Mouse (Mus musculus) kidney, embryonic 16.5 days (tissue): ENCODE measurements around the gene Dnaic1. TPM values are rescaled to one million over a fixed set of nuclear protein-coding genes. Genes with fewer than 3 reads are reported as not detected.
A peak's percentile ranks its signal among the peaks of the same experiment; 100 is the strongest.

Experiments used
- ATAC-seq: fragments of 200-750 bp; cut with Nextera tagmentation; 2 replicates; pipeline ENCODE4 v1.8.0; 2017; ENCODE audit warnings: moderate TSS enrichment; ENCODE audit not compliant: low FRiP score, low TSS enrichment
- H3K27ac ChIP-seq: fragments of 300-500 bp; sonication (generic); 2 replicates; pipeline ENCODE4 v1.5.1; 2014; ENCODE audit warnings: low read length
- H3K27me3 ChIP-seq: fragments of 300-500 bp; sonication (generic); 2 replicates; pipeline ENCODE4 v1.6.1; 2014; ENCODE audit warnings: low read length, control low read depth, mixed read lengths; ENCODE audit not compliant: insufficient read depth
- H3K36me3 ChIP-seq: fragments of 300-500 bp; sonication (generic); 2 replicates; pipeline ENCODE4 v1.6.1; 2014; ENCODE audit warnings: low read length, control low read depth, mixed read lengths; ENCODE audit not compliant: insufficient read depth
- H3K4me1 ChIP-seq: fragments of 300-500 bp; sonication (generic); 2 replicates; pipeline ENCODE4 v1.6.1; 2014; ENCODE audit warnings: low read length, control low read depth, mixed read lengths; ENCODE audit not compliant: insufficient read depth
- H3K4me2 ChIP-seq: fragments of 300-500 bp; sonication (generic); replicated peaks from 2 replicates; pipeline ENCODE4 v1.6.1; 2014; ENCODE audit warnings: low read depth, low read length
- H3K4me3 ChIP-seq: fragments of 300-500 bp; sonication (generic); 2 replicates; pipeline ENCODE4 v1.5.1; 2014; ENCODE audit warnings: mild to moderate bottlenecking, low read length
- H3K9ac ChIP-seq: fragments of 300-500 bp; sonication (generic); replicated peaks from 2 replicates; pipeline ENCODE4 v1.6.1; 2014; ENCODE audit warnings: low read length
- H3K9me3 ChIP-seq: fragments of 300-500 bp; sonication (generic); 2 replicates; pipeline ENCODE4 v1.6.1; 2016; ENCODE audit warnings: low read length, control low read depth
- WGBS: fragments of 180-500 bp; shearing (Covaris S2); extraction: QIAGEN DNeasy Blood & Tissue Kit; methylation state at CpG from one replicate; pipeline ENCODE4 v1.1.7; 2014; 5-methylcytosine and 5-hydroxymethylcytosine counted together
- polyA plus RNA-seq: library from polyadenylated mRNA; unstranded; fragments of >200 nt; fragmentation: Nextera tagmentation; extraction: Ambion mirVana; gene quantifications from 2 replicates; pipeline ENCODE4 v1.2.1, GENCODE M21; 2015

The Dnaic1 gene
- polyA plus RNA-seq, 1 experiment from 2014 or later, result 1.2 TPM

GRCm38 (mm10) chr4:41534866-41535265 lies 34.7 kb upstream of the Dnaic1 start:
- no peak overlapping the region for H3K27ac ChIP-seq
- H3K4me2 ChIP-seq, result no peak overlapping the region
- H3K9ac ChIP-seq, result no peak overlapping the region
- no peak overlapping the region for H3K4me3 ChIP-seq
- no peaks in the 10 kb centered on the region for H3K4me1 ChIP-seq
- H3K36me3 ChIP-seq, result no peaks in the 10 kb centered on the region
- WGBS, result 72% methylated on average over 5 of the region's 5 CpGs
- no peaks in the 10 kb centered on the region for H3K27me3 ChIP-seq
- no peaks in the 10 kb centered on the region for H3K9me3 ChIP-seq
- ATAC-seq, result no peak

- H3K9ac ChIP-seq, result no peak overlapping the region
- H3K9me3 ChIP-seq, result no peaks in the 10 kb centered on the region
- no peaks in the 10 kb centered on the region for H3K27me3 ChIP-seq
- no peak overlapping the region for H3K4me2 ChIP-seq
- ATAC-seq, result no peak
- no peak overlapping the region for H3K27ac ChIP-seq
- WGBS, result 74% methylated on average over 8 of the region's 8 CpGs
- H3K4me1 ChIP-seq, result no peaks in the 10 kb centered on the region
- H3K36me3 ChIP-seq, result no peaks in the 10 kb centered on the region
- H3K4me3 ChIP-seq, result no peak overlapping the region
Observed at GRCm38 (mm10) chr4:41542136-41542535, 27.4 kb upstream of the Dnaic1 start.

- H3K27ac ChIP-seq, result no peak overlapping the region
- H3K4me1 ChIP-seq, result no peaks in the 10 kb centered on the region
- no peak overlapping the region for H3K9ac ChIP-seq
- H3K4me3 ChIP-seq, result no peak overlapping the region
- no peaks in the 10 kb centered on the region for H3K36me3 ChIP-seq
- H3K9me3 ChIP-seq, result no peaks in the 10 kb centered on the region
- peak; percentile 59; the same call in 1 of the 2 replicates for ATAC-seq
- no peak overlapping the region for H3K4me2 ChIP-seq
- no peaks in the 10 kb centered on the region for H3K27me3 ChIP-seq
- 12% methylated on average over 8 of the region's 8 CpGs for WGBS
Observed at GRCm38 (mm10) chr4:41545985-41546384, 23.6 kb upstream of the Dnaic1 start.

GRCm38 (mm10) chr4:41547086-41547485 lies 22.5 kb upstream of the Dnaic1 start:
- Histone ChIP-seq H3K36me3 (no peaks in the 10 kb centered on the region), H3K4me1 (no peaks in the 10 kb centered on the region), H3K9ac (no peak overlapping the region), H3K4me3 (no peak overlapping the region), H3K27me3 (no peaks in the 10 kb centered on the region), H3K4me2 (no peak overlapping the region), H3K9me3 (no peaks in the 10 kb centered on the region), H3K27ac (no peak overlapping the region)
- no peak for ATAC-seq
- 73% methylated on average over 1 of the region's 1 CpGs for WGBS

GRCm38 (mm10) chr4:41552529-41552928 lies 17.0 kb upstream of the Dnaic1 start:
- no peaks in the 10 kb centered on the region for H3K36me3 ChIP-seq
- no peak overlapping the region for H3K27ac ChIP-seq
- no peaks in the 10 kb centered on the region for H3K27me3 ChIP-seq
- no peak overlapping the region for H3K9ac ChIP-seq
- no peak overlapping the region for H3K4me2 ChIP-seq
- H3K9me3 ChIP-seq, result no peaks in the 10 kb centered on the region
- ATAC-seq, result no peak
- peaks cover 5% of the 10 kb centered on the region; the same call in 1 of the 2 replicates for H3K4me1 ChIP-seq
- H3K4me3 ChIP-seq, result no peak overlapping the region
- WGBS, result 33% methylated on average over 6 of the region's 6 CpGs

- 71% methylated on average over 11 of the region's 11 CpGs for WGBS
Observed at GRCm38 (mm10) chr4:41553116-41553515, 16.5 kb upstream of the Dnaic1 start.

GRCm38 (mm10) chr4:41554994-41555663 lies 14.4 kb upstream of the Dnaic1 start:
- Histone ChIP-seq H3K4me2 (no peak overlapping the region), H3K4me3 (no peak overlapping the region), H3K4me1 (peaks cover 5% of the 10 kb centered on the region; the same call in 1 of the 2 replicates), H3K27me3 (no peaks in the 10 kb centered on the region), H3K9ac (no peak overlapping the region; the same call in 1 of the 2 replicates), H3K36me3 (no peaks in the 10 kb centered on the region), H3K9me3 (no peaks in the 10 kb centered on the region), H3K27ac (peak overlapping the region; percentile 81)
- 51% methylated on average over 14 of the region's 14 CpGs for WGBS
- ATAC-seq, result 0 out of 2 replicates have a peak, but pooled peaks have one; percentile 12

More at GRCm38 (mm10) chr4:41553116-41553515, 16.5 kb upstream of the Dnaic1 start:
- Histone ChIP-seq H3K36me3 (no peaks in the 10 kb centered on the region), H3K27me3 (no peaks in the 10 kb centered on the region), H3K4me1 (peaks cover 5% of the 10 kb centered on the region; the same call in 1 of the 2 replicates), H3K9ac (no peak overlapping the region), H3K4me3 (no peak overlapping the region), H3K27ac (no peak overlapping the region), H3K9me3 (no peaks in the 10 kb centered on the region), H3K4me2 (no peak overlapping the region)
- ATAC-seq, result no peak

GRCm38 (mm10) chr4:41556311-41556953 lies 13.1 kb upstream of the Dnaic1 start:
- Histone ChIP-seq H3K9ac (no peak overlapping the region), H3K27me3 (no peaks in the 10 kb centered on the region), H3K4me2 (no peak overlapping the region), H3K36me3 (no peaks in the 10 kb centered on the region), H3K4me1 (peaks cover 5% of the 10 kb centered on the region; the same call in 1 of the 2 replicates), H3K9me3 (no peaks in the 10 kb centered on the region), H3K27ac (no peak overlapping the region), H3K4me3 (no peak overlapping the region)
- no peak for ATAC-seq
- 52% methylated on average over 5 of the region's 5 CpGs for WGBS

- no peaks in the 10 kb centered on the region for H3K36me3 ChIP-seq
- H3K9ac ChIP-seq, result no peak overlapping the region
- ATAC-seq, result no peak
- no peaks in the 10 kb centered on the region for H3K27me3 ChIP-seq
- H3K4me3 ChIP-seq, result no peak overlapping the region
- H3K4me1 ChIP-seq, result peaks cover 5% of the 10 kb centered on the region; the same call in 1 of the 2 replicates
- 71% methylated on average over 3 of the region's 3 CpGs for WGBS
- H3K4me2 ChIP-seq, result no peak overlapping the region
- H3K27ac ChIP-seq, result no peak overlapping the region
- no peaks in the 10 kb centered on the region for H3K9me3 ChIP-seq
Observed at GRCm38 (mm10) chr4:41557092-41557491, 12.5 kb upstream of the Dnaic1 start.

GRCm38 (mm10) chr4:41563297-41563696 lies 6.3 kb upstream of the Dnaic1 start:
- H3K27ac ChIP-seq, result no peak overlapping the region
- no peak for ATAC-seq
- no peaks in the 10 kb centered on the region for H3K36me3 ChIP-seq
- H3K4me3 ChIP-seq, result no peak overlapping the region
- no peak overlapping the region for H3K9ac ChIP-seq
- no peaks in the 10 kb centered on the region for H3K9me3 ChIP-seq
- H3K4me2 ChIP-seq, result no peak overlapping the region
- H3K27me3 ChIP-seq, result peaks cover 9% of the 10 kb centered on the region; the same call in 1 of the 2 replicates
- WGBS, result 82% methylated on average over 5 of the region's 5 CpGs
- peaks cover 15% of the 10 kb centered on the region for H3K4me1 ChIP-seq
